8 mouse cellular contexts compared by ENCODE assay signal in genomic region chr19:19005144-19005543, GRCm38 (mm10).
DNase-seq lines count a peak whose midpoint lies in the region; TF ChIP-seq lines count a peak whose summit lies in the region.

No protein-coding gene starts in this region.

- H3K27ac ChIP-seq in kidney, adult 2 months (ENCODE audit: insufficient read depth, low read depth, low read length) = no peak overlapping the region

- H3K27me3 ChIP-seq in kidney, adult 2 months (replicated peaks; ENCODE audit: control insufficient read depth, insufficient read depth, low read length) = no peaks in the 10 kb centered on the region

- no peaks in the 10 kb centered on the region for H3K36me3 ChIP-seq in kidney, adult 2 months (ENCODE audit: control insufficient read depth, insufficient read depth, low read length)

- TF ChIP-seq POLR2A in kidney, adult 2 months (IDR thresholded peaks at IDR 0.05; ENCODE audit: low read depth, low read length) = no peak

- no peak overlapping the region for H3K4me3 ChIP-seq in kidney, adult 2 months (ENCODE audit: insufficient read depth, low read depth, low read length)

- WGBS in kidney, adult 2 months = 43% methylated on average over 6 of the region's 6 CpGs

- peak; percentile 13 for DNase-seq in kidney, postnatal 10 days
- DNase-seq in kidney, adult 2 months = no peak
- DNase-seq in frontal cortex, postnatal 36 days (ENCODE audit: low spot score in 2 of 2) = peak; percentile 41 to 82
- peak; percentile 49 to 62 for DNase-seq in left cerebral cortex, postnatal 14 days (ENCODE audit: low spot score in 2 of 2)
- peak; percentile 71 for DNase-seq in right cerebral cortex, adult 18-20 months
- no peak for DNase-seq in urinary bladder, postnatal 10 days (ENCODE audit: low spot score)
- DNase-seq in heart, adult 18-20 months = no peak
- no peak for DNase-seq in adrenal gland, adult 2 months

- no peaks in the 10 kb centered on the region for H3K4me1 ChIP-seq in kidney, adult 2 months (ENCODE audit: control insufficient read depth, insufficient read depth, low read length)

- no peak for TF ChIP-seq CTCF in kidney, adult 2 months (conservative IDR thresholded peaks at IDR 0.05; ENCODE audit: insufficient read depth, insufficient read length, low read depth, low read length)

- intact Hi-C loops in left cerebral cortex, postnatal 14 days (cut with DNase I) = no loop called here

Comparison
In these comparisons a context has a peak if more than half of its experiments do, and no peak if none do; other contexts are left out.
1. DNase-seq: peak in kidney, postnatal 10 days (single experiment), frontal cortex, postnatal 36 days (2 of 2), left cerebral cortex, postnatal 14 days (2 of 2) and right cerebral cortex, adult 18-20 months (single experiment); none in kidney, adult 2 months (single experiment), urinary bladder, postnatal 10 days (single experiment), heart, adult 18-20 months (0 of 2) and adrenal gland, adult 2 months (single experiment).